Mouse (Mus musculus) midbrain, embryonic 12.5 days (tissue): ENCODE data around the gene Grwd1. TPM values are rescaled to one million over a fixed set of nuclear protein-coding genes. Genes with fewer than 3 reads are reported as not detected.

Source experiments
- ATAC-seq: fragments of 200-750 bp; cut with Nextera tagmentation; 2 replicates; pipeline ENCODE4 v1.8.0; 2017; ENCODE audit warnings: low read depth, moderate TSS enrichment, moderate library complexity; ENCODE audit not compliant: low FRiP score
- H3K27ac ChIP-seq: fragments of 300-500 bp; sonication (generic); replicated peaks from 2 replicates; pipeline ENCODE4 v1.5.1; 2016; ENCODE audit warnings: mild to moderate bottlenecking
- H3K27me3 ChIP-seq: fragments of 300-500 bp; sonication (generic); 2 replicates; pipeline ENCODE4 v1.6.1; 2016; ENCODE audit warnings: mild to moderate bottlenecking
- H3K36me3 ChIP-seq: fragments of 300-500 bp; sonication (generic); 2 replicates; pipeline ENCODE4 v1.6.1; 2016
- H3K4me1 ChIP-seq: fragments of 300-500 bp; sonication (generic); 2 replicates; pipeline ENCODE4 v1.6.1; 2016
- H3K4me2 ChIP-seq: fragments of 300-500 bp; sonication (generic); replicated peaks from 2 replicates; pipeline ENCODE4 v1.6.1; 2016; ENCODE audit warnings: mild to moderate bottlenecking, moderate library complexity
- H3K4me3 ChIP-seq: fragments of 300-500 bp; sonication (generic); 2 replicates; pipeline ENCODE4 v1.5.1; 2016; ENCODE audit warnings: mild to moderate bottlenecking
- H3K9ac ChIP-seq: fragments of 300-500 bp; sonication (generic); replicated peaks from 2 replicates; pipeline ENCODE4 v1.6.1; 2016; ENCODE audit warnings: mild to moderate bottlenecking, moderate library complexity
- H3K9me3 ChIP-seq: fragments of 300-500 bp; sonication (generic); 2 replicates; pipeline ENCODE4 v1.6.1; 2016; ENCODE audit warnings: mild to moderate bottlenecking
- WGBS: fragments of 180-500 bp; shearing (Covaris S2); methylation state at CpG from one replicate; pipeline ENCODE4 v1.1.7; 2016; 5-methylcytosine and 5-hydroxymethylcytosine counted together
- polyA plus RNA-seq: library from polyadenylated mRNA; unstranded; fragments of >200 nt; fragmentation: Nextera tagmentation; extraction: Ambion mirVana; gene quantifications from 2 replicates; pipeline ENCODE4 v1.2.1, GENCODE M21; 2016

Grwd1 gene
- polyA plus RNA-seq, 1 experiment from 2014 or later: 50.2 TPM

DNA sequence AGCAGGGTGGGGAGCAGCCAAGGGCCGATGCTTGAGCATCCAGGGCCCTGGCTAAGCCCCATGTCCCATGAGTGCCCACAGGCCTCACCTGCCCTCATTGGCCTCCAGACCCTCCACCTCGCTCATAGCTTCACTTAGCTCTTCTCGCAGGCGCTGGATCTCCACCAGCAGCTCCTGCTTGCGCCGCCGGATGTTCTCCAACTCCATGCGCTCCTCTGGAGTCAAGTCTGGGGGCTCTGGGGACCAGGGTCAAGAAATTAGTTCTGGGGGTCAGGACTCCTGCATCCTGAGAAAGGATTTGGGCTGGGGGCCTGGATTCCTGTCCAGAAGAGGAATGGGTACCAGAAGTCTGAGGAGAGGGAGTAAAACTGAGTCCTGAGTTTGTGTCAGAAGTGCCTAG, 17.8 kb downstream of the Grwd1 start:
- WGBS: 84% methylated on average over 8 of the region's 8 CpGs
- H3K4me2 ChIP-seq: peak overlapping the region; percentile 91
- peak overlapping the region; percentile 99 for H3K9ac ChIP-seq
- peak overlapping the region; percentile 90 for H3K4me3 ChIP-seq
- no peaks in the 10 kb centered on the region for H3K9me3 ChIP-seq
- peaks cover 50% of the 10 kb centered on the region for H3K36me3 ChIP-seq
- H3K4me1 ChIP-seq: peaks cover 35% of the 10 kb centered on the region
- ATAC-seq: no peak
- peak overlapping the region; percentile 100; the same call in 1 of the 2 replicates for H3K27ac ChIP-seq
- H3K27me3 ChIP-seq: no peaks in the 10 kb centered on the region

DNA sequence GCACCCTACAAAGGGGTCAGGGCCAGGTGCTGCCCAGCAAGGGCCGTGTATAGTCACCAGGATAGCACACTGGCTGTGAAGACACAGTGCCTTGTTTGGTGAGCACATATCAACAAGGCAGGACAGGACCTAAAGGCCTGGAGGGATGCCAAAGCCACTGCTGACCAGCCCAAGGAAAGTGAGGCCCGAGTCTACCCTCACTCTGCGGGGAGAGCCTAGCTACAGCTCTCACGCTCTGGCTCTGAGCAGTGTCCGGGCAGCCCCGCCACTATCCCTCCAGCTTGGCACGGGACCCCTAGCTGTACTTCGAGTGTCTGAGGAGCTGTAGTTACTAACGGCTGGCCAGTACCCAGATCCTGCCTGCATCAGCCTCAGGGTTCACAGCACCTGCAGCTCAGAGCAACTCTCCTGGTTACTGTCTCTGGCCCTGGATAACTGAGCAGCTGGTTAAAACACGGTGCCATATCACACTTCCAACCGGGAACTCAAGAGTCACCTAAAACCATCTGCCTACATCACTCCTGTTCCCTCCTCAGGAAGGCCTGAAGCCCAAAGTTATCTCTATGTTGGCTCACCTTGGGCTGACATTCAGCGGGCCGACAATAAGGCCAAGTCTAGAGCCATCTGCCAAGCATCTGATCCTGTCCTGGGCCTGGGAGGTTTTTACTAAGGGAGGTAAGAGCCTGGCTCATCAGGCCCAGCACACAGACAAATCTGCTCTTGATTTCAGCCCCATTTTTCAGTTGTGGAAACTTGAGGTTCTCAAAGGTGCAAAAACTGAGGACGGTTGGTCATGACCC, 21.3 kb downstream of the Grwd1 start:
- WGBS: 91% methylated on average over 14 of the region's 14 CpGs
- no peak overlapping the region for H3K4me2 ChIP-seq
- peaks cover 24% of the 10 kb centered on the region for H3K4me1 ChIP-seq
- H3K9ac ChIP-seq: no peak overlapping the region
- no peak overlapping the region for H3K27ac ChIP-seq
- H3K36me3 ChIP-seq: peaks cover 71% of the 10 kb centered on the region
- H3K4me3 ChIP-seq: no peak overlapping the region
- ATAC-seq: no peak
- no peaks in the 10 kb centered on the region for H3K9me3 ChIP-seq
- no peaks in the 10 kb centered on the region for H3K27me3 ChIP-seq

DNA sequence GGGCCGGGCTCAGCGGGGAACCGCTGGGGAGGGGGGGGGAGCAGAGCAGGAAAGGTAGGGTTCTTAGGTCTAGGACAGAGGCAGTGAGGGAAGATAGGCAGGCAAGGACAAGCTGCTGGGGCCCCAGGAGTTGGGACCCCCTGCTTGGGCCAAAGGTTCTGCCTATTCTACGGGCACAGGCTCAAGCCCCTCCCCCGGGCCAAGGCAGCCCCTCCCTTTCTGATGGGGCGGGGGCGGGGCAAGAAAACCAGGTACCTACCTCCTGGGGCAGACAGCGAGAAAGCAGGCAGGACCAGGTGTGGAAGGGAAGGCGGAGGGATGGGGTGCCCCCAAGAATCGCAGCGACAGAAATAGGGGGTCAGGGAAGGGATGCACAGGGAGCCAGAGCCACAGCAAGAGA, 22.3 kb downstream of the Grwd1 start:
- H3K9ac ChIP-seq: peak overlapping the region; percentile 24; the same call in 1 of the 2 replicates
- no peak overlapping the region for H3K4me3 ChIP-seq
- 41% methylated on average over 11 of the region's 11 CpGs for WGBS
- peaks cover 24% of the 10 kb centered on the region for H3K4me1 ChIP-seq
- peaks cover 81% of the 10 kb centered on the region for H3K36me3 ChIP-seq
- no peaks in the 10 kb centered on the region for H3K27me3 ChIP-seq
- no peaks in the 10 kb centered on the region for H3K9me3 ChIP-seq
- no peak for ATAC-seq
- H3K27ac ChIP-seq: 0 out of 2 replicates have a peak overlapping the region, but pooled peaks have one; percentile 35
- no peak overlapping the region for H3K4me2 ChIP-seq

DNA sequence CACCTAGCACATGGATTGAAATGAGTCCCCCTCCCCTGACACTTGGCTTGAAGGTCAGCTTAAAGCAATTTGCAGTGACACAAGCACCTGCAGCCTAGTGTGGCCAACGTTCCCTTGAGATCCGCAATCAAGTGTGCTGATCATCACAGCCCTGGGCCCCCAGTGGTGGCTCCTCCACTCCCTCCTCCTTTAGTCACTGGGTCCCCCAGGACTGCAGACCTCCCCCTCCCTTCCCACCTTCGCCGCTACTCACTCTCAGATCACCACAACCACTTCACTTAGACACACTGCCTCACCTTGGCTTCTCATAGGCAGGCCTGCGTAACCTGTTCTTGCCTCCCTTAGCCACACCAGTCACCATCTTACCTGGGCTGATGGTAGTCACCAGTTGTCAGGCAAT, 24.8 kb downstream of the Grwd1 start:
- peak overlapping the region; percentile 32; the same call in 1 of the 2 replicates for H3K27ac ChIP-seq
- no peak for ATAC-seq
- WGBS: 73% methylated on average over 5 of the region's 5 CpGs

DNA sequence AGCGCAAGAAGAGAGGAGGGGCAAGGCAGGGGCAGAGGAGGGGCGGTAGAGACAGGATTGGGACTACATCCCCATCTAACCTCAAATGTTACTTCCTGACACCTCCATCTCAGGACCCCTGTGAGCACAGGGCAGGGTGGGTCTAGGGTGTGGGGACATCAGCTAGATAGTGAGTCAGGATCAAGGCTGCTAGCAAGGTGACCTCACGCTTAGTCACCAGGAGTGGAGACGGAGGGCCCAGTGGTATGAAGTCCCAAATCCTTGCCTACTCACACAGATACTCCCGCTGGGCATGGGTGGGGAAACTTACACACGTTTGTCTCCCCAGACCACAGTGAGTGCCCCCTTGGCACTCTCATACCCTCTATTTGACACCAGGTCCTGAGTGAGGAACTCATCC, 28.2 kb downstream of the Grwd1 start:
- H3K4me2 ChIP-seq: no peak overlapping the region
- no peak for ATAC-seq
- peaks cover 56% of the 10 kb centered on the region for H3K36me3 ChIP-seq
- WGBS: 95% methylated on average over 6 of the region's 6 CpGs
- peaks cover 26% of the 10 kb centered on the region for H3K4me1 ChIP-seq
- no peak overlapping the region for H3K4me3 ChIP-seq
- no peak overlapping the region for H3K9ac ChIP-seq
- H3K27ac ChIP-seq: no peak overlapping the region
- peaks cover 27% of the 10 kb centered on the region for H3K27me3 ChIP-seq
- H3K9me3 ChIP-seq: no peaks in the 10 kb centered on the region

More for the DNA sequence above, 24.8 kb downstream of the Grwd1 start:
- Histone ChIP-seq H3K4me1 (peaks cover 13% of the 10 kb centered on the region), H3K4me2 (no peak overlapping the region), H3K9me3 (no peaks in the 10 kb centered on the region), H3K36me3 (peaks cover 83% of the 10 kb centered on the region), H3K27me3 (no peaks in the 10 kb centered on the region), H3K4me3 (no peak overlapping the region), H3K9ac (no peak overlapping the region)

DNA sequence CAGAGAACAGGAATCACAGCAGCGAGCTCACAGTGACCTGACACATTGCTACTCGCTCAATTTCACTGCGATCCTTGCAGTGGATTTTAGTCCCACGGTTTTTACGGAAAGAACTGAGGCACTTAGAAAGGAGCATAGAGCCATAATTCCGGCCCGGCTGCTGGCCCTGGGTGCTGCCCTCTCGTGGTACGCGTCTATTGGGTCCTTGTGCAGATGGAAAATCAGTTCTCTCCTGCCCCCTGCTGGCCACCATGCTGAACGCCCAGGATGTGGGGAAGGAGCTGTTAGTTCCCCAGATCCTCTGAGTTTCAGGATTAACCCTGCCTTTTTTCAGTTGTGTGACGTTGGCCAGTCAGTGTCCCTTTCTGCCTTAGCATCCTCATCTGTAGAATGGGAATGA, 29.4 kb downstream of the Grwd1 start:
- 4% methylated on average over 12 of the region's 12 CpGs for WGBS
- Histone ChIP-seq H3K27ac (peak overlapping the region; percentile 39; the same call in 1 of the 2 replicates), H3K9ac (no peak overlapping the region; the same call in 1 of the 2 replicates), H3K4me2 (no peak overlapping the region), H3K9me3 (no peaks in the 10 kb centered on the region), H3K4me3 (no peak overlapping the region), H3K4me1 (peaks cover 34% of the 10 kb centered on the region), H3K36me3 (peaks cover 50% of the 10 kb centered on the region), H3K27me3 (peaks cover 39% of the 10 kb centered on the region)
- ATAC-seq: peak; percentile 18; the same call in 1 of the 2 replicates

DNA sequence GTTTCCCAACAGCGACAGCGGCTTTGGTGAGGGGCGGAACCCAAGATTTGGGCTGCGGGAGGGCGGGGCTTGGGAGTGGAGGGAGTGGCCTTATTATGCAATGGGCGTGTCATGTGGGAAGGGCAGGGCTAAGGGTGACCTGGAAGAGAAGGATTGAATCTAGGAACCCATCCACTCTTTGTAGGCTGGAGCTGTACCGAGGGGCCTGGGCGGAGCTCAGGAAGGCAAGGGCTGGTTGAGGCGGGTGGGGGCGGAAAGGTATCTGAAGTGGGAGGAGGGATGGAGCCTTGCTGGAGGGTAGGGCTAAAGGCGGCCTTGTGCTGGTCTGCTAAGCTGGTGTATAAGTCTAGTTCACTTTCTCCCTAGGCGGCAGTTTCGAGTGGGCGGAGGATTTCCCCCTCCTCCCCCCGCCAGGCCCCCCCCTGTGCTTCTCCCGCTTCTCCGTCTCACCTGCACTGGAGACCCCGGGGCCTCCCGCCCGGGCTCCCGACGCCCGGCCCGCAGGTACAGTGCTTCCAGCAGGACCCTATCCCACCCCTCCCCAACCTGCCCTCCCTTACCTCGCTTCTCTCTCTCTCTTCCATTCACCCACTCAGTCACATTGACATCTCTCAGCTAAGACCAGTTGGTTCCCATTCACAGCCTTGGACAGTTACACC, 30.1 kb downstream of the Grwd1 start:
- Histone ChIP-seq H3K27me3 (peaks cover 46% of the 10 kb centered on the region), H3K4me2 (no peak overlapping the region), H3K9ac (no peak overlapping the region; the same call in 1 of the 2 replicates), H3K4me1 (peaks cover 31% of the 10 kb centered on the region), H3K9me3 (no peaks in the 10 kb centered on the region), H3K36me3 (peaks cover 52% of the 10 kb centered on the region), H3K4me3 (no peak overlapping the region), H3K27ac (peak overlapping the region; percentile 39; the same call in 1 of the 2 replicates)
- no peak for ATAC-seq
- 20% methylated on average over 21 of the region's 25 CpGs for WGBS

DNA sequence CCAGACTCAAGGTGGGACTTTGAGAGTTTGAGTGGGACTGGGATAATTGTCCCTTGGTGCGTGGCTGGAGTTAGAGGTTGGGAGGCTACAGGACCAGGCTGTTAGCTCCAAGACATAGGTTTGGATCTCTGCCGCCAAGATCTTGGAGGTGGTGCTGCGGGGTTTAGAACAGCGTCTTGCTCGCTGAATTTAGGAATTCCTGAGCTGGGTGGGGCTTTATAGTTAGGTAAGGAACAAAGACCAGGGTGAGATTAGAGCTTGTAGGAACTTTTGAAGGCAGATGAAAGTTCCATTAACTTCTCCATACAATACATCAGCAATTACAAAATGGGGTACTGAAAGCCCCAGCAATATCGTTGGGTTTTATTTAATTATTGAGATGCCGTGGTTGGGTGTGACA, 30.7 kb downstream of the Grwd1 start:
- Histone ChIP-seq H3K4me2 (no peak overlapping the region), H3K4me1 (peaks cover 31% of the 10 kb centered on the region), H3K9ac (no peak overlapping the region), H3K9me3 (no peaks in the 10 kb centered on the region), H3K36me3 (peaks cover 59% of the 10 kb centered on the region), H3K27ac (no peak overlapping the region), H3K27me3 (peaks cover 52% of the 10 kb centered on the region), H3K4me3 (no peak overlapping the region)
- ATAC-seq: no peak
- WGBS: 43% methylated on average over 7 of the region's 7 CpGs

DNA sequence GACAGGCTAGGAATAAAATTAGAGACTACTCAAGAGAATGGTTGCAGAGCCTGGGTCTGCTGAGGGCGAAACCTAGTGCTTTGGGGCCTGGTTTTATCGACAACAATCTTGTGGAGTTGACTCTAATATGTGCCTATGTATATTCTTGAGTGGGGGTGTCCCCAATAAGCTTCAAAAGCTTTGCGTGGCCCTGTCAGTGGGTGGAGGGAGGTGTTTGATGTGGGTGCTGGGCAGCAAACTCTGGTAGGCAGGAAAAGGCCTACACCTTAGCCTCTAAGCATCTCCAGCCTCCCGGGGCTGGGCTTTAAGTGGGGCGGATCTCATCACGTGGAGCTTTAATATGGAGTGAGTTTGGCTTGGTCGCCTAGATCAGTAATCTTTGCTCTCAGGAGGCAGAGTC, 31.8 kb downstream of the Grwd1 start:
- Histone ChIP-seq H3K4me2 (peak overlapping the region; percentile 60), H3K36me3 (peaks cover 64% of the 10 kb centered on the region), H3K27ac (no peak overlapping the region), H3K9ac (no peak overlapping the region), H3K4me1 (peaks cover 31% of the 10 kb centered on the region), H3K27me3 (peaks cover 62% of the 10 kb centered on the region), H3K4me3 (peak overlapping the region; percentile 38; the same call in 1 of the 2 replicates), H3K9me3 (no peaks in the 10 kb centered on the region)
- ATAC-seq: no peak
- WGBS: 48% methylated on average over 7 of the region's 7 CpGs

DNA sequence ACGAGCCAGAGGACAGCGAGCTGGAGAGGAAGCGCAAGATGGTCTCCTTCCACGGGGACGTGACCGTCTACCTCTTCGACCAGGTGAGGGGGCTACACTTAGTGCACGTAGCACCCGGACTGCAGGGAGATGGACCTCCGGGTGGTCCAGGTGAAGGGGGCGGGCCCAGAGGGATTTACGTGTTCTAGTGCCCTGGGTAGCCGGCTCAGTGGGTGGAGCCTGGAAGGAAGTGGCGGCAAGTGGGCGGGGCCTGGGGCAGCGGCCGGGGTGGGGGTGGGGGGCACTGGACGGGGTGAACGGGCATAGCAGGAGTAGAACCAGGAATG, 32.3 kb downstream of the Grwd1 start:
- 3% methylated on average over 19 of the region's 19 CpGs for WGBS
- H3K4me2 ChIP-seq: peak overlapping the region; percentile 60
- H3K4me3 ChIP-seq: peak overlapping the region; percentile 38
- ATAC-seq: no peak
- H3K4me1 ChIP-seq: peaks cover 31% of the 10 kb centered on the region
- peak overlapping the region; percentile 59 for H3K9ac ChIP-seq
- H3K36me3 ChIP-seq: peaks cover 64% of the 10 kb centered on the region
- H3K9me3 ChIP-seq: no peaks in the 10 kb centered on the region
- H3K27ac ChIP-seq: no peak overlapping the region
- peaks cover 62% of the 10 kb centered on the region for H3K27me3 ChIP-seq

DNA sequence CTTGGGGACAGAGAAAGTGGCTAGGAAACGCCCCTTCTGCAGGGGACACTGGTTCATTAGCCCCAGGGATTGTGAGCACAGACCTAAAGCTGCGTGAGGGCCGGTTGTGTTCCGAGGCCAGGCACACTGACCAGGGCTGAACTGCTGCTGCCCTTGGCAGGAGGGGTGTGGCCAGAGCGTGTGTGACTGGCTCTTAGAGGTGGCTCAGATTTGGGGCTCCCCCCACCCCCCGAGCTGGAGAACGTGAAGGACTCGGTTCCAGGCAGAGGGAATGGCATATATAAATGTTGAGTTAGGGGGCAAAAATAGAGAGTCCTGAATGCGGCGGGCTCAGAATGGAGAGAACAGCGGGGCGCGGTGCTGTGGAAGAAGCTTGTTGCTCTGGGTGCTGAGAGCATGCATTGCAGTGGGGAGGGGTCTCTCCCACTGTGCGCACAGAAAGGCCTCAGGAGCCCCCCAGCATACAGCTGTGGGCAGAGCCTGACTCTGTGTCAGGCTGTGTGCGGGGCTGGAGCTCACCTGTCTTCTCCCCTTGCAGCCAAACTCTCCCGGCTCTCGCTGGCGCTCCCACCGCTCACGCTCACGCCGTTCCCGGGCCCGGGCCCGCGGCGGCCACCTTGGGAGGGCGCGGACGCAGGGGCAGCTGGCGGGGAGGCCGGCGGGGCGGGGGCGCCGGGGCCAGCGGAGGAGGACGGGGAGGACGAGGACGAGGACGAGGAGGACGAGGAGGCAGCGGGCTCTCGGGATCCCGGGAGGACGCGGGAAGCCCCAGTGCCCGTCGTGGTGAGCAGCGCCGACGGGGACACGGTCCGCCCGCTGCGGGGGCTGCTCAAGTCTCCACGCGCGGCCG, 32.9 kb downstream of the Grwd1 start:
- Histone ChIP-seq H3K9me3 (no peaks in the 10 kb centered on the region), H3K4me1 (peaks cover 31% of the 10 kb centered on the region), H3K36me3 (peaks cover 64% of the 10 kb centered on the region), H3K4me3 (peak overlapping the region; percentile 38), H3K27ac (no peak overlapping the region), H3K9ac (peak overlapping the region; percentile 59), H3K4me2 (peak overlapping the region; percentile 60), H3K27me3 (peaks cover 62% of the 10 kb centered on the region)
- 1% methylated on average over 59 of the region's 60 CpGs for WGBS
- no peak for ATAC-seq
